Comparison of ENCODE assay signal across 15 mouse cellular contexts in the genomic region with DNA sequence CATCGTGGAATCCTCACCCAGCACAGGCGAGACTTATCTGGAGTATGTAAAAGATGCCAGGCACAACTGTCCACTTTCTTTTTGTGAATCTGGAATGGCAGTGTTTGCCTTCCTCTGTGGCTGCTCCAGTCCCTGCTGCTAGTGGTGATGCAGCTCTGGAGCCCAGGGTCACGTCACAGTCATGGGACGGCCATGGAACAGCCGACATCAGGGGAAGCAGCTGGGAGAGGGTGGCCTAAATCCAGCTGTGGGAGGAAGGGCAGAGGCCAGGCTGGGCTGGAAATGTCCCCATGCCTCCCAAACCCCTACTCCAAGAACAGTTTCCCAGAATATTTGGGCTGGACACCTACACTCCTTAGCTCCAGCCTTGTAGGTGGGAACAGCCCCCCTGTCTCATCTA. TPM values are rescaled to one million over a fixed set of nuclear protein-coding genes. Genes with fewer than 3 reads are reported as not detected.
DNase-seq lines count a peak whose midpoint lies in the region; ATAC-seq and TF ChIP-seq lines count a peak whose summit lies in the region.
"Had no signal": no experiment of that assay in that cellular context is flagged by ENCODE, and none has a peak within 500 bp of the region (broad histone marks: within the 10 kb centered on the region; RNA-seq: fewer than 3 reads in every experiment).

No protein-coding gene starts in this region.

- ATAC-seq in heart, embryonic 14.5 days (ENCODE audit: insufficient number of reproducible peaks, insufficient read depth, low FRiP score, low read depth) = no peak
- ATAC-seq in midbrain, embryonic 14.5 days (ENCODE audit: low FRiP score, low TSS enrichment) = no peak
- ATAC-seq: activated CD4-positive, CD25-positive, alpha-beta regulatory T cell, adult 4 months; forebrain, embryonic 15.5 days; midbrain, embryonic 13.5 days had no signal

- no peak for TF ChIP-seq POLR2A in kidney, adult 2 months (IDR thresholded peaks at IDR 0.05; ENCODE audit: low read depth, low read length)

- H3K27ac ChIP-seq in kidney, adult 2 months (ENCODE audit: insufficient read depth, low read depth, low read length) = peak overlapping the region; percentile 44
- H3K27ac ChIP-seq in heart, embryonic 14.5 days (replicated peaks in 1 of 2; ENCODE audit: control insufficient read depth in 1 of 2, insufficient read depth in 1 of 2, low read depth in 2 of 2, low read length in 2 of 2) = peak overlapping the region; percentile 61 to 70; a peak in 2 of 4 replicates
- H3K27ac ChIP-seq in midbrain, embryonic 14.5 days (replicated peaks; ENCODE audit: low read depth, low read length) = no peak overlapping the region
- H3K27ac ChIP-seq: forebrain, embryonic 15.5 days; hindbrain, embryonic 14.5 days; layer of hippocampus, adult 2 months; limb, embryonic 15.5 days; macrophage; midbrain, embryonic 13.5 days had no signal

- H3K4me2 ChIP-seq in heart, embryonic 14.5 days (ENCODE audit: low read length) = no peak overlapping the region
- no peak overlapping the region for H3K4me2 ChIP-seq in midbrain, embryonic 14.5 days (ENCODE audit: low read length)
- H3K4me2 ChIP-seq: forebrain, embryonic 15.5 days; hindbrain, embryonic 14.5 days; limb, embryonic 15.5 days; midbrain, embryonic 13.5 days had no signal

- H3K4me1 ChIP-seq in kidney, adult 2 months (ENCODE audit: control insufficient read depth, insufficient read depth, low read length) = no peaks in the 10 kb centered on the region
- H3K4me1 ChIP-seq in heart, embryonic 14.5 days (ENCODE audit: control insufficient read depth in 2 of 2, insufficient read depth in 2 of 2, low read length in 2 of 2) = peaks cover 16 to 17% of the 10 kb centered on the region in 2 experiments
- H3K4me1 ChIP-seq in midbrain, embryonic 14.5 days (ENCODE audit: control insufficient read depth, insufficient read depth, low read length) = no peaks in the 10 kb centered on the region

- H3K36me3 ChIP-seq in kidney, adult 2 months (ENCODE audit: control insufficient read depth, insufficient read depth, low read length) = no peaks in the 10 kb centered on the region
- no peaks in the 10 kb centered on the region for H3K36me3 ChIP-seq in heart, embryonic 14.5 days (ENCODE audit: control insufficient read depth, insufficient read depth, low read length)
- no peaks in the 10 kb centered on the region for H3K36me3 ChIP-seq in midbrain, embryonic 14.5 days (ENCODE audit: control insufficient read depth, insufficient read depth, low read length)
- H3K36me3 ChIP-seq: forebrain, embryonic 15.5 days; limb, embryonic 15.5 days; midbrain, embryonic 13.5 days had no signal

- H3K27me3 ChIP-seq in kidney, adult 2 months (replicated peaks; ENCODE audit: control insufficient read depth, insufficient read depth, low read length) = no peaks in the 10 kb centered on the region
- H3K27me3 ChIP-seq in heart, embryonic 14.5 days (ENCODE audit: control insufficient read depth, insufficient read depth, low read length) = no peaks in the 10 kb centered on the region
- no peaks in the 10 kb centered on the region for H3K27me3 ChIP-seq in midbrain, embryonic 14.5 days (ENCODE audit: control insufficient read depth, insufficient read depth, low read length)
- H3K27me3 ChIP-seq: forebrain, embryonic 15.5 days; limb, embryonic 15.5 days; midbrain, embryonic 13.5 days had no signal

- no peak for TF ChIP-seq CTCF in kidney, adult 2 months (conservative IDR thresholded peaks at IDR 0.05; ENCODE audit: insufficient read depth, insufficient read length, low read depth, low read length)

- H3K4me3 ChIP-seq in kidney, adult 2 months (ENCODE audit: insufficient read depth, low read depth, low read length) = no peak overlapping the region
- H3K4me3 ChIP-seq in heart, embryonic 14.5 days (ENCODE audit: control insufficient read depth in 1 of 2, insufficient read depth in 1 of 2, low read depth in 1 of 2, low read length in 2 of 2) = no peak overlapping the region
- no peak overlapping the region for H3K4me3 ChIP-seq in midbrain, embryonic 14.5 days (replicated peaks; ENCODE audit: low read depth, low read length)
- H3K4me3 ChIP-seq: forebrain, embryonic 15.5 days; layer of hippocampus, adult 2 months; limb, embryonic 15.5 days; midbrain, embryonic 13.5 days had no signal

- WGBS in kidney, adult 2 months = 65% methylated on average over 5 of the region's 5 CpGs
- WGBS in heart, embryonic 14.5 days = 41% methylated on average over 5 of the region's 5 CpGs
- 87% methylated on average over 5 of the region's 5 CpGs for WGBS in midbrain, embryonic 14.5 days

- H3K9ac ChIP-seq in heart, embryonic 14.5 days (ENCODE audit: low read length) = peak overlapping the region; percentile 44; the same call in 1 of the 2 replicates
- H3K9ac ChIP-seq in midbrain, embryonic 14.5 days (replicated peaks; ENCODE audit: low read length) = no peak overlapping the region
- H3K9ac ChIP-seq: forebrain, embryonic 15.5 days; hindbrain, embryonic 14.5 days; limb, embryonic 15.5 days; midbrain, embryonic 13.5 days had no signal

- peak; percentile 44 for DNase-seq in kidney, adult 2 months
- DNase-seq in kidney, adult 11 months = no peak
- DNase-seq in heart, adult 9 months (ENCODE audit: low spot score in 2 of 2) = peak; percentile 31 to 58
- peak; percentile 65 for DNase-seq in kidney, postnatal 10 days
- no peak for DNase-seq in midbrain, embryonic 14.5 days
- DNase-seq in gastrocnemius, postnatal 10 days = no peak
- no peak for DNase-seq in retina, embryonic 14.5 days (ENCODE audit: low spot score)

- no peaks in the 10 kb centered on the region for H3K9me3 ChIP-seq in heart, embryonic 14.5 days (ENCODE audit: control insufficient read depth, low read length)
- no peaks in the 10 kb centered on the region for H3K9me3 ChIP-seq in midbrain, embryonic 14.5 days (ENCODE audit: control insufficient read depth, low read length)
- H3K9me3 ChIP-seq: forebrain, embryonic 15.5 days; limb, embryonic 15.5 days; midbrain, embryonic 13.5 days had no signal

RNA-seq across cellular contexts. Expression of a gene that starts 10.8 kb away (rescaled TPM):
- polyA plus RNA-seq in kidney, adult 2 months (2012; rRNA removed) = 21.9 and 23.2 TPM in 2 replicates
- 5.4 and 6.8 TPM in 2 replicates for polyA plus RNA-seq in heart, embryonic 14.5 days (2014; fragmentation: Nextera tagmentation; extraction: Ambion mirVana)
- 7.9 and 9.8 TPM in 2 replicates for polyA plus RNA-seq in midbrain, embryonic 14.5 days (2014; fragmentation: Nextera tagmentation; extraction: Ambion mirVana)
- total RNA-seq in gastrocnemius, postnatal 10 days (2021) = 10 to 100 TPM; 15.2 to 16.3 TPM
- polyA plus RNA-seq: activated CD4-positive, CD25-positive, alpha-beta regulatory T cell, adult 4 months had no signal

RNA-seq across cellular contexts. Expression of a gene that starts 42.2 kb away (rescaled TPM):
- 204 and 218 TPM in 2 replicates for polyA plus RNA-seq in kidney, adult 2 months (2012; rRNA removed)
- polyA plus RNA-seq in heart, embryonic 14.5 days (2014; fragmentation: Nextera tagmentation; extraction: Ambion mirVana) = 198 and 242 TPM in 2 replicates
- 346 and 428 TPM in 2 replicates for polyA plus RNA-seq in midbrain, embryonic 14.5 days (2014; fragmentation: Nextera tagmentation; extraction: Ambion mirVana)
- total RNA-seq in gastrocnemius, postnatal 10 days (2021) = 100 to 1,000 TPM; 141 to 189 TPM

RNA-seq across cellular contexts. Expression of a gene that starts 42.5 kb away (rescaled TPM):
- 26.4 and 35.6 TPM in 2 replicates for polyA plus RNA-seq in kidney, adult 2 months (2012; rRNA removed)
- polyA plus RNA-seq in heart, embryonic 14.5 days (2014; fragmentation: Nextera tagmentation; extraction: Ambion mirVana) = 33.5 TPM in 2 replicates
- 34.5 and 45.4 TPM in 2 replicates for polyA plus RNA-seq in midbrain, embryonic 14.5 days (2014; fragmentation: Nextera tagmentation; extraction: Ambion mirVana)
- 10 to 100 TPM; 21.5 to 24.8 TPM for total RNA-seq in gastrocnemius, postnatal 10 days (2021)

Comparison
In these comparisons a context has a peak if more than half of its experiments do, and no peak if none do; other contexts are left out.
1. DNase-seq: peak in kidney, adult 2 months (single experiment), heart, adult 9 months (2 of 2) and kidney, postnatal 10 days (single experiment); none in kidney, adult 11 months (single experiment), midbrain, embryonic 14.5 days (single experiment), gastrocnemius, postnatal 10 days (single experiment) and retina, embryonic 14.5 days (single experiment).